Mouse (Mus musculus): ENCODE measurements around the gene Cd247.

The Cd247 gene

DNA sequence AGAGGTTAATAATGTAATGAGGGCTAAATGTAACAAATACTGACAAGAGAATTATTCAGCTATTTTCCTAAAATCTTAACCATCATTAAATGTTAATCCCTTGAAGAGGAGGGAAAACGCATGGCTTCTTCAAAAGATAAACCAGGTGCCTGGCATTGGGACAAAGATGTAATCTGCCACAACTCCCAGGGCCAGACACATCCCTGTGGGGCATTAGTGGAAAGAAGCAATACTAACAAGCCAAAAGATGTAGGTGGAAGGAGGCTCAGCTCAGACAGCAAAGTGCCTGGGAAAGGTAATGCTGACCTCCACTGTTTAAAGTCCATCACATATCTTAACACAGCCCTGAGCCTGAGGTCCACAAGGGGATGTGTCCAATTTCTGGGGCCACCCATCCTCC is 134.0 kb downstream of the Cd247 start:
- DNase-seq = no peak

DNA sequence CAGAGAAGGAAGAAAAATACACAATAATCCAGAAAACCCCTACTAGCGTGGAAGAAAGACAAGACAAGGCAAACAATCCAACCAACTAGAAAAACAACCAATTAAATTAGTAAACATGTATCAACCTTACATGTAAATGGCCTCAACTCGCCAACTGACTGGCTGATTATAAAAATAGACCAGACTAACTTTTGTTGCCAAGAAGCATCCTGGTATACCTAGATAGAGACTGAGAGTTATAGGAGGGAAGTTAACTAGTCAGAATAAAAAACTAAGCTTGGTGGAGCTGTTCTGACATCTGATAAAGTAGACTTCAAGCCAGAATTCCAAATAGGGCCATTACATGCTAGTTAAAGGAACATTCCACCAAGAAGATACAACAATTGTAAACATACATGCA is 136.7 kb downstream of the Cd247 start:
- no peak for DNase-seq

Data from layer of hippocampus, adult 9-11 months (tissue).